ENCODE assay signal across 8 mouse cellular contexts in genomic region chr15:85859490-85860031, GRCm38 (mm10). TPM values are rescaled to one million over a fixed set of nuclear protein-coding genes. Genes with fewer than 3 reads are reported as not detected.
DNase-seq lines count a peak whose midpoint lies in the region; ATAC-seq and TF ChIP-seq lines count a peak whose summit lies in the region.

Gene Gtse1 (plus strand): TSS chr15:85859745.

- TF ChIP-seq POLR2A in brain, embryonic 14.5 days (IDR thresholded peaks at IDR 0.05; ENCODE audit: borderline replicate concordance, extremely low read depth, insufficient read depth, insufficient read length, poor library complexity, severe bottlenecking): peak; percentile 62; the same call in 1 of the 2 replicates
- TF ChIP-seq POLR2A in liver, adult 2 months (IDR thresholded peaks at IDR 0.05; ENCODE audit: extremely low read depth, insufficient read depth, low read length): 0 out of 2 replicates have a peak, but pooled peaks have one; percentile 44
- peak; percentile 60 for TF ChIP-seq POLR2A in myocyte (IDR thresholded peaks at IDR 0.05; ENCODE audit: insufficient read length, low read depth)

- peaks cover 35% of the 10 kb centered on the region for H3K4me1 ChIP-seq in erythroblast, embryonic 14.5 days (ENCODE audit: control insufficient read depth)
- peaks cover 9% of the 10 kb centered on the region for H3K4me1 ChIP-seq in heart, embryonic 11.5 days (ENCODE audit: control insufficient read depth, insufficient read depth, low read length)
- H3K4me1 ChIP-seq in kidney, embryonic 16.5 days (ENCODE audit: insufficient read depth, low read length): peaks cover 20% of the 10 kb centered on the region
- peaks cover 18% of the 10 kb centered on the region for H3K4me1 ChIP-seq in liver, adult 2 months (ENCODE audit: control insufficient read depth, insufficient read depth, low read length)

- ATAC-seq in heart, embryonic 11.5 days (replicated peaks; ENCODE audit: insufficient number of reproducible peaks, low FRiP score, low TSS enrichment): peak; percentile 91
- ATAC-seq in kidney, embryonic 16.5 days (ENCODE audit: low FRiP score, low TSS enrichment): peak; percentile 98

- peak within 1 kb of the TSS; percentile 66 for H3K27ac ChIP-seq in heart, embryonic 11.5 days (ENCODE audit: low read depth, low read length)
- H3K27ac ChIP-seq in kidney, embryonic 16.5 days (ENCODE audit: low read length): peak within 1 kb of the TSS; percentile 72
- peak within 1 kb of the TSS; percentile 5; the same call in 1 of the 2 replicates for H3K27ac ChIP-seq in liver, adult 2 months (replicated peaks; ENCODE audit: insufficient read depth, low read depth, low read length)

- H3ac ChIP-seq in C2C12 (ENCODE audit: control insufficient read depth, insufficient read length, low read depth): peak within 1 kb of the TSS; percentile 94
- H3ac ChIP-seq in myocyte (ENCODE audit: control insufficient read depth, insufficient read length): peak within 1 kb of the TSS; percentile 6

- H3K27me3 ChIP-seq in C2C12 (ENCODE audit: control insufficient read depth, insufficient read depth, insufficient read length) (peaks cover 24% of the 10 kb centered on the region), myocyte (ENCODE audit: control insufficient read depth, insufficient read depth, insufficient read length) (peaks cover 22% of the 10 kb centered on the region)
- H3K27me3 ChIP-seq in erythroblast, embryonic 14.5 days (ENCODE audit: control insufficient read depth): no peaks in the 10 kb centered on the region
- H3K27me3 ChIP-seq in heart, embryonic 11.5 days (ENCODE audit: control insufficient read depth, insufficient read depth, low read length): no peaks in the 10 kb centered on the region
- H3K27me3 ChIP-seq in kidney, embryonic 16.5 days (ENCODE audit: insufficient read depth, low read length): no peaks in the 10 kb centered on the region
- no peaks in the 10 kb centered on the region for H3K27me3 ChIP-seq in liver, adult 2 months (ENCODE audit: control insufficient read depth, insufficient read depth, low read length)
- H3K27me3 ChIP-seq in splenic B cell, adult 2 months (ENCODE audit: control insufficient read depth, insufficient read depth, low read length, poor library complexity, severe bottlenecking): no peaks in the 10 kb centered on the region

- peaks cover 52% of the 10 kb centered on the region for H3K79me2 ChIP-seq in C2C12 (ENCODE audit: control insufficient read depth, insufficient read depth)
- H3K79me2 ChIP-seq in liver, adult 2 months (ENCODE audit: control insufficient read depth, insufficient read depth, low read length): no peaks in the 10 kb centered on the region
- H3K79me2 ChIP-seq in myocyte (ENCODE audit: control insufficient read depth, insufficient read depth): peaks cover 29% of the 10 kb centered on the region

- peak within 1 kb of the TSS; percentile 90 for H3K4me2 ChIP-seq in heart, embryonic 11.5 days
- H3K4me2 ChIP-seq in kidney, embryonic 16.5 days (replicated peaks; ENCODE audit: low read depth, low read length): peak within 1 kb of the TSS; percentile 89
- H3K4me2 ChIP-seq in myocyte (ENCODE audit: low read depth): peak within 1 kb of the TSS; percentile 99

- TF ChIP-seq CTCF in C2C12 (IDR thresholded peaks at IDR 0.05; ENCODE audit: control insufficient read depth, insufficient read depth, insufficient read length): no peak
- TF ChIP-seq CTCF in brain, embryonic 14.5 days (IDR thresholded peaks at IDR 0.05; ENCODE audit: borderline replicate concordance, extremely low read depth, insufficient read depth, insufficient read length): no peak
- TF ChIP-seq CTCF in liver, adult 2 months (IDR thresholded peaks at IDR 0.05; ENCODE audit: low read depth, low read length): no peak

- H3K4me3 ChIP-seq in C2C12 (ENCODE audit: insufficient read depth, poor library complexity, severe bottlenecking) (peak within 1 kb of the TSS; percentile 99), myocyte (peak within 1 kb of the TSS; percentile 87)
- H3K4me3 ChIP-seq in erythroblast, embryonic 14.5 days (replicated peaks): peak within 1 kb of the TSS; percentile 92
- peak within 1 kb of the TSS; percentile 77 for H3K4me3 ChIP-seq in heart, embryonic 11.5 days (ENCODE audit: low read depth, low read length)
- H3K4me3 ChIP-seq in kidney, embryonic 16.5 days (ENCODE audit: low read length): peak within 1 kb of the TSS; percentile 62
- peak within 1 kb of the TSS; percentile 68 for H3K4me3 ChIP-seq in liver, adult 2 months (ENCODE audit: insufficient read depth, low read depth, low read length)

- H3K36me3 ChIP-seq in C2C12 (ENCODE audit: control insufficient read depth, insufficient read depth): peaks cover 35% of the 10 kb centered on the region
- H3K36me3 ChIP-seq in erythroblast, embryonic 14.5 days (ENCODE audit: control insufficient read depth): peaks cover 41% of the 10 kb centered on the region
- H3K36me3 ChIP-seq in heart, embryonic 11.5 days (ENCODE audit: control insufficient read depth, insufficient read depth, low read length): peaks cover 13% of the 10 kb centered on the region; the same call in 1 of the 2 replicates
- peaks cover 26% of the 10 kb centered on the region for H3K36me3 ChIP-seq in kidney, embryonic 16.5 days (ENCODE audit: insufficient read depth, low read length)
- H3K36me3 ChIP-seq in liver, adult 2 months (ENCODE audit: control insufficient read depth, insufficient read depth, low read length): no peaks in the 10 kb centered on the region
- H3K36me3 ChIP-seq in myocyte (ENCODE audit: control insufficient read depth, insufficient read depth): peaks cover 4% of the 10 kb centered on the region
- no peaks in the 10 kb centered on the region for H3K36me3 ChIP-seq in splenic B cell, adult 2 months (ENCODE audit: control insufficient read depth, insufficient read depth, low read length, poor library complexity, severe bottlenecking)

- peak; percentile 99 for DNase-seq in brain, embryonic 14.5 days (ENCODE audit: low read depth)
- DNase-seq in liver, adult 2 months (ENCODE audit: extremely low read depth, low read depth, low spot score): peak; percentile 96
- DNase-seq in splenic B cell, adult 2 months (ENCODE audit: low read depth, low spot score): peak; percentile 94

- peaks cover 37% of the 10 kb centered on the region for H3K79me3 ChIP-seq in C2C12 (ENCODE audit: low read depth)

- WGBS in heart, embryonic 11.5 days (ENCODE audit: insufficient replicate concordance): under 1% methylated on average over 42 of the region's 42 CpGs
- under 1% methylated on average over 42 of the region's 42 CpGs for WGBS in kidney, embryonic 16.5 days
- under 1% methylated on average over 42 of the region's 42 CpGs for WGBS in liver, adult 2 months

- no peaks in the 10 kb centered on the region for H3K9me3 ChIP-seq in erythroblast, embryonic 14.5 days (ENCODE audit: control insufficient read depth, low read length)
- no peaks in the 10 kb centered on the region for H3K9me3 ChIP-seq in heart, embryonic 11.5 days (replicated peaks; ENCODE audit: control insufficient read depth, low read length)
- no peaks in the 10 kb centered on the region for H3K9me3 ChIP-seq in kidney, embryonic 16.5 days (ENCODE audit: low read length)

- H3K9ac ChIP-seq in heart, embryonic 11.5 days (ENCODE audit: low read depth, low read length): peak within 1 kb of the TSS; percentile 83
- H3K9ac ChIP-seq in kidney, embryonic 16.5 days (replicated peaks; ENCODE audit: low read length): peak within 1 kb of the TSS; percentile 85
- peak within 1 kb of the TSS; percentile 49 for H3K9ac ChIP-seq in liver, adult 2 months (ENCODE audit: low read depth, low read length)

TF ChIP-seq in C2C12, 6 proteins besides CTCF, POLR2A, EP300 and RAD21:
- TF ChIP-seq MAX (IDR thresholded peaks at IDR 0.05) (peak; percentile 65), FOSL1 (IDR thresholded peaks at IDR 0.05; ENCODE audit: insufficient read depth, low read length, poor library complexity, severe bottlenecking) (no peak)

TF ChIP-seq in myocyte, 11 proteins besides CTCF, POLR2A, EP300 and RAD21:
- TF ChIP-seq MYOG (IDR thresholded peaks at IDR 0.05; ENCODE audit: control insufficient read depth in 1 of 3, insufficient read depth in 1 of 3, insufficient read length in 2 of 3, low read depth in 2 of 3) (no peak), MYOD1 (IDR thresholded peaks at IDR 0.05; ENCODE audit: control insufficient read depth in 1 of 3, insufficient read length in 2 of 3, low read depth in 2 of 3) (no peak), CEBPB (IDR thresholded peaks at IDR 0.05; ENCODE audit: insufficient read depth, poor library complexity, severe bottlenecking) (no peak), REST (IDR thresholded peaks at IDR 0.05; ENCODE audit: insufficient read depth, insufficient read length) (no peak), E2F4 (IDR thresholded peaks at IDR 0.05; ENCODE audit: insufficient read depth) (peak; percentile 97), POLR2AphosphoS2 (IDR thresholded peaks at IDR 0.05; ENCODE audit: insufficient read length, low read depth) (peak; percentile 63), TCF3 (IDR thresholded peaks at IDR 0.05; ENCODE audit: insufficient read length, low read depth) (no peak), TCF12 (IDR thresholded peaks at IDR 0.05; ENCODE audit: insufficient read depth, poor library complexity, severe bottlenecking) (no peak), USF1 (IDR thresholded peaks at IDR 0.05; ENCODE audit: low read depth) (peak; percentile 10), MAX (IDR thresholded peaks at IDR 0.05; ENCODE audit: low read depth) (no peak)

RNA-seq across cellular contexts. Expression of gene Gtse1, which starts in this region (rescaled TPM):
- polyA plus RNA-seq in C2C12 (2012; fragmentation: generic; extraction: Trizol) (60.7 TPM), myocyte (2012; fragmentation: generic; extraction: Trizol) (18.0 TPM)
- 11.5 and 20.6 TPM in 2 replicates for polyA plus RNA-seq in brain, embryonic 14.5 days (2012; rRNA removed)
- polyA plus RNA-seq in erythroblast, embryonic 14.5 days (2012): 8.7 and 12.3 TPM in 2 replicates
- polyA plus RNA-seq in heart, embryonic 11.5 days (2014; fragmentation: Nextera tagmentation; extraction: Ambion mirVana): 24.4 and 27.8 TPM in 2 replicates
- polyA plus RNA-seq in kidney, embryonic 16.5 days (2015; fragmentation: Nextera tagmentation; extraction: Ambion mirVana): 31.0 and 33.1 TPM in 2 replicates
- 0.28 and 0.67 TPM in 2 replicates for total RNA-seq in liver, adult 2 months (2014; rRNA removed)
- polyA plus RNA-seq in liver, adult 2 months (2012; rRNA removed): 0.33 and 0.55 TPM in 2 replicates

Comparison
In these comparisons a context has a peak if more than half of its experiments do, and no peak if none do; other contexts are left out.
1. Peak in every context shown above with its lines: DNase-seq, ATAC-seq, H3K4me3 ChIP-seq and H3K27ac ChIP-seq.
2. Peak in DNase-seq, H3K4me3 ChIP-seq, H3K27ac ChIP-seq and H3K9ac ChIP-seq in liver, adult 2 months; RNA of the gene not detected or under 1 TPM.
3. H3K27ac ChIP-seq: peak in every context shown above with its lines; median percentile 72 in kidney, embryonic 16.5 days; 66 in heart, embryonic 11.5 days; 5 in liver, adult 2 months.